Mouse (Mus musculus) liver, embryonic 12.5 days (tissue): Measurements from ENCODE around the gene Txndc17. TPM values are rescaled to one million over a fixed set of nuclear protein-coding genes. Genes with fewer than 3 reads are reported as not detected.
A peak's percentile ranks its signal among the peaks of the same experiment; 100 is the strongest.

Experiments
- ATAC-seq: fragments of 200-750 bp; cut with Nextera tagmentation; 2 replicates; pipeline ENCODE4 v1.8.0; 2017; ENCODE audit warnings: moderate number of reproducible peaks, mild to moderate bottlenecking, moderate library complexity
- H3K27ac ChIP-seq: fragments of 300-500 bp; sonication (generic); 2 replicates; pipeline ENCODE4 v1.5.1; 2016; ENCODE audit warnings: mild to moderate bottlenecking
- H3K27me3 ChIP-seq: fragments of 300-500 bp; sonication (generic); replicated peaks from 2 replicates; pipeline ENCODE4 v1.6.1; 2016; ENCODE audit warnings: mild to moderate bottlenecking, moderate library complexity
- H3K36me3 ChIP-seq: fragments of 300-500 bp; sonication (generic); 2 replicates; pipeline ENCODE4 v1.6.1; 2016; ENCODE audit warnings: mild to moderate bottlenecking, moderate library complexity
- H3K4me1 ChIP-seq: fragments of 300-500 bp; sonication (generic); 2 replicates; pipeline ENCODE4 v1.6.1; 2016
- H3K4me2 ChIP-seq: fragments of 300-500 bp; sonication (generic); 2 replicates; pipeline ENCODE4 v1.6.1; 2016; ENCODE audit warnings: mild to moderate bottlenecking, moderate library complexity
- H3K4me3 ChIP-seq: fragments of 300-500 bp; sonication (generic); 2 replicates; pipeline ENCODE4 v1.5.1; 2016; ENCODE audit warnings: mild to moderate bottlenecking, moderate library complexity
- H3K9ac ChIP-seq: fragments of 300-500 bp; sonication (generic); 2 replicates; pipeline ENCODE4 v1.6.1; 2016; ENCODE audit warnings: mild to moderate bottlenecking, moderate library complexity
- H3K9me3 ChIP-seq: fragments of 300-500 bp; sonication (generic); replicated peaks from 2 replicates; pipeline ENCODE4 v1.6.1; 2016; ENCODE audit warnings: mild to moderate bottlenecking, moderate library complexity
- WGBS: fragments of 180-500 bp; shearing (Covaris S2); methylation state at CpG from one replicate; pipeline ENCODE4 v1.1.7; 2016; ENCODE audit not compliant: insufficient replicate concordance; 5-methylcytosine and 5-hydroxymethylcytosine counted together
- polyA plus RNA-seq: library from polyadenylated mRNA; unstranded; fragments of >200 nt; fragmentation: Nextera tagmentation; extraction: Ambion mirVana; gene quantifications from 2 replicates; pipeline ENCODE4 v1.2.1, GENCODE M21; 2016

The Txndc17 gene
- polyA plus RNA-seq, 1 experiment from 2014 or later: 95.4 TPM

DNA sequence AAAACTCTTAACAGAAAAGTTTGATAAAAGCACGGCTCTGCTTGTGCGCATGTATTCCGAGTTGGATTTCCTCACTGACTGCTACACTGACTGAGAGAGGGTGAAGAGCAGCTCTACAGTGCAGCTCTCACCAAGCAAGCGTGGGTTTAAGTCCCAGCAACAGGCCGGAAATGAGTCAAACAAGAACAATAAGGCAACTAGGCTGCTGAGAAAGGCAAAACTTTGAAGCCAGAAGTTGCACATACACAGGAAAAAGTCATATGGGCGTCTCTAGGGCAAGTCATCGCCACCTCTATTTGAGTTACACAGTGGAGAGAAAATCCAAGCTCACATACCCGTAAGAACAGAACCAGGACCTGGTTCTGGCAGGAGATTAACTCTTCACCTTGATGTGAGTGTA is 10.8 kb upstream of the Txndc17 start:
- Histone ChIP-seq H3K4me1 (no peaks in the 10 kb centered on the region), H3K4me2 (no peak overlapping the region), H3K36me3 (peaks cover 48% of the 10 kb centered on the region), H3K9me3 (no peaks in the 10 kb centered on the region), H3K9ac (no peak overlapping the region), H3K4me3 (no peak overlapping the region), H3K27ac (no peak overlapping the region), H3K27me3 (no peaks in the 10 kb centered on the region)
- WGBS: 81% methylated on average over 8 of the region's 8 CpGs
- ATAC-seq: no peak

DNA sequence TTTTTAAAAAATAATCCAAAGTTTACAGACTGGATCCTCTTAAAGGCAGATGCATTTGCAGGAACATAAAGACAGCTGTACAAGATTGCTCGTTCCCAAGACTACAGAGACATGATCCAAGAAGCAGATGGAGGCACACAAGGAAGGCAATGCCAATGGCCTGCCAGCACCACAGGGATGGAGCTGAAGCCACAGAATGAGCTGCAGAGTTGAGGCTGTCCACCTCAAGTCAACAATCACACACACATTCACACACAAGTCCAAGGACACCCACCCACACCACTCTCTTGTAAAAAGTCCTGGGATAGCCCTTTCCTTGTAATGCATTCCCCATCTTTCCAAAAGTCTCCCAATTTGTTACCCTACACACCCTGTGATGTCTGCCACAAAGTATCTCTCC is 3.9 kb upstream of the Txndc17 start:
- no peaks in the 10 kb centered on the region for H3K27me3 ChIP-seq
- WGBS: 76% methylated on average over 1 of the region's 1 CpGs
- H3K4me1 ChIP-seq: peaks cover 30% of the 10 kb centered on the region
- no peak overlapping the region for H3K9ac ChIP-seq
- H3K4me3 ChIP-seq: no peak overlapping the region
- no peaks in the 10 kb centered on the region for H3K9me3 ChIP-seq
- H3K36me3 ChIP-seq: peaks cover 24% of the 10 kb centered on the region
- H3K27ac ChIP-seq: no peak overlapping the region
- ATAC-seq: no peak
- H3K4me2 ChIP-seq: no peak overlapping the region

DNA sequence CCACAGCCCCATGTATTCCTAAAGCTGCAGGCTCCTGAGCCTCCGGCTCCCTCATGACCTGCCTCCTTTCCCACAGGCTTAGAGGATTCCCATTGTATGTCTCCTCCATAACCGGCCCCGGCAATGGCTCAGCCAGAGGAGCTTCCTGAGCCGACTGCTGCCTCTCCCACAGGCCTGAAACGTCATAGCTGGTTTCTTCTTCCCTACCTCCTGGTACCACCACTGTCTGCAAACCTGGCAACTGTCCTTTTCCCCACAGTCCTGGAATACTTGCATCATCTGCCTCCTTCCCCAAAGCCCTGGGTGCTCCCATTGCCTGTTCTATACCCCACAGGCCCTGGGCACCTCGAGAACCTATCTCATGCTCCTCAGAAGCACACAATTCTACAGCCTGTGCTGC is 2.1 kb upstream of the Txndc17 start:
- peak overlapping the region; percentile 88; the same call in 1 of the 2 replicates for H3K4me2 ChIP-seq

DNA sequence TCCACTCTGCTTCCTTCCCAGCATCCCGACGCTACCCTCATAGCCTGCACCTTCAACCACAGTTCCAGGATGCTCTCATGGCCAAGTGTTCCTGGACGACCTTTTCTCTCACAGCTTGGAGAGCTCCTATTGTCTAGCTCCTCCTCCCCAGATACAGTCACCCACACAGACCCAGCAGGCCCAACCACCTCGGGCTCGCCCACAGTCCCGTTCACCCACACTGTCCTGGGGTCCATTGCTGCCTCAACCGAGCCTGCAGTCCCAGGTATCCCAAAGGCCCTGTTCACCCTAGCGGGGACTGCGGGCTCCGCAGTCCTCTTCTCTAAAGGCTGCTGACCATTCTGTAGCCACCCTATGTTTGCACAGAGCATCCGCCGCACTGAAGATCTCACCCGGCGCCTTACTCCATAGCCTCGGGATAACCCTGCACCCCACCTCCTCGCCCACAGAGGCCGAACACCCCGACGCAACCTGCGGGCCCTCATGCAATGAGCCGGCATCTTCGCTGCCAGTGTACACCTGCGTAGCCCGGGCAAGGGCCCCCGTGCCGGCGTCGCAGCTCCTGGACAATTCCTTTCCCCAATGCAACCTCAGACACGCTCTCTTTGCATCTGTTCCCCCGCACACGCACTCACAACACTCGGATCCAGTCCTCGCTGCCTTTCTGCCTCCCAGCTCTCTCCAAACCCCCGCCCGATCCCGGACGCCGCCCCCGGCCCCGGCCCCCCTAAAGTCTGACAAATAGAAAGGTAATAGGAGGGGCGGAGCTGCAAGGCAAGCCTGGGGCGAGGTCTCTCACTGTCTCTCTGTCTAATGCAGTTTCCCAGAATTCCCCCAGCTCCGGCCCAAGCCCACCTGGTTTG is 775 bp upstream of the Txndc17 start, which contains the start of gene Gm43951:
Gene Gm43951 (minus strand): TSS at position 500 of the 863 bp plus-strand sequence.
- peaks cover 34% of the 10 kb centered on the region for H3K36me3 ChIP-seq
- peak within 1 kb of the TSS; percentile 88 for H3K4me2 ChIP-seq
- 3% methylated on average over 43 of the region's 43 CpGs for WGBS
- H3K27ac ChIP-seq: peak within 1 kb of the TSS; percentile 59
- peak; percentile 44 for ATAC-seq
- H3K4me3 ChIP-seq: peak within 1 kb of the TSS; percentile 94
- H3K9ac ChIP-seq: peak within 1 kb of the TSS; percentile 86
- no peaks in the 10 kb centered on the region for H3K27me3 ChIP-seq
- H3K4me1 ChIP-seq: peaks cover 34% of the 10 kb centered on the region
- H3K9me3 ChIP-seq: no peaks in the 10 kb centered on the region

More for the DNA sequence above, 2.1 kb upstream of the Txndc17 start:
- no peaks in the 10 kb centered on the region for H3K27me3 ChIP-seq
- no peak overlapping the region for H3K9ac ChIP-seq
- peaks cover 28% of the 10 kb centered on the region for H3K36me3 ChIP-seq
- H3K4me1 ChIP-seq: peaks cover 34% of the 10 kb centered on the region
- H3K27ac ChIP-seq: no peak overlapping the region
- no peak for ATAC-seq
- WGBS: 82% methylated on average over 6 of the region's 6 CpGs
- no peaks in the 10 kb centered on the region for H3K9me3 ChIP-seq
- no peak overlapping the region for H3K4me3 ChIP-seq

DNA sequence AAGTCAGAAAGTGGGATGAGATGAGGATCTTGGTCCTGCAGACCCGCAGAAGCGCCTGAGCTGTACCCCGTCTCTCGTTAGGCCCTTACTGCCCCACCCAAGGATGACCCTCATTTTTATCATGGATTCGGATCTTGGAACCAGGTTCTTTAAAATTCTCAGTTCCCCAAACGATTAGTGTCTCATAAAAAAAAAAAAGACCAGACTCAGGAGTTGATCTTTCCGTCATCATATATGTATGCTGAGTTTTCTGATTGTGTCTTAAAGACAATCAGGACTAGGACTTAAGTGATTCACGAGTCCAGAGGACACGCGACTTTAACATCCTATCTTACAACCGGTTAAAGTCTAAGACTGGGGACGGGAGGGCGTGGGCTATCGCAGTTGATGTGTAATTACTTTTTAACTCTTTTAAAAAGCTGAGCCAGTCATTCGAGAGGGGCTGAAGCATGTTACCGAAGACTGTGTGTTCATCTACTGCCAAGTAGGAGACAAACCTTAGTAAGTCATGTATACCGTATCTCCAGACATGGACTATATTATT is 559 bp downstream of the Txndc17 start:
- WGBS: 11% methylated on average over 17 of the region's 17 CpGs
- peak overlapping the region; percentile 94 for H3K4me3 ChIP-seq
- H3K4me1 ChIP-seq: peaks cover 34% of the 10 kb centered on the region
- no peaks in the 10 kb centered on the region for H3K9me3 ChIP-seq
- ATAC-seq: no peak
- H3K27ac ChIP-seq: peak overlapping the region; percentile 59
- H3K27me3 ChIP-seq: no peaks in the 10 kb centered on the region
- H3K36me3 ChIP-seq: peaks cover 38% of the 10 kb centered on the region
- peak overlapping the region; percentile 88 for H3K4me2 ChIP-seq
- H3K9ac ChIP-seq: peak overlapping the region; percentile 86

DNA sequence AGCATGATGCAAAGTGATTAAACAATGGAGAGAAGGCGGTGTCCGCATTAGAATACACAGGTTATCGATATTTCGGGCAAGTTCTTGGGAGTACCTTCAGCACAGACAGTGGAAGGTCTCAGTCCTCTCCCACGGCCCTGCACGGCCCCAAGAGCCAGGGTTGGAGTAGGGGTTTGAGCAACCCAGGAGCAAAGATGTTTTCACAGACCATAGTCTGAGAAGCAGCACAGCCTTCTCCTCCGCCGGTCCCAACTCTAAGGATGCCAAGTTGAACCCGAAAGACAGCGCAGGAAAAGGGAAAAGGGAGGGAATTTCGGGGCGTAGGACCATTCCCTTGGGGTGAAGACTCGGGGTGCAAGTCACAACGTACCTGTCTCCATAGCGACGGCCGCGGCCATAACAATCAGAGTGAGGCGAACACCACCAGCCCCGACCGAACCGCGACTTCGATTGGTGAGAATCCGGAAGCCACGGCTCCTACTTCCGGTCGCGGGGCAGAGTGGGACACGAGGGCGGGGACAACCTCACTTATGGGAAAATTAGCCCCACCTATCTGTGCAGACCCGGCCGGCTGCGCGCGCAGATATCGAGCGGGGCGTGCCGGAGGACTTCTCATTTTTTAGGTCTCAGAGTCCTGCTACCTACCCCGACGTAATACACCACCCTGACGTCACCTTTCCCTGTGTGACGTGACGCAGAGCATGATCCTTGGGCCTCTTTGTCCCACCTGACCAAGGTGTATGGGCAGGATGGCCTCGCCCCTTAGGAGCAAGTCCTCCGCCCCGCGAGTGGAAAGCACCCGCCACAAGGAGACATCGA is 7.5 kb downstream of the Txndc17 start:
- under 1% methylated on average over 51 of the region's 51 CpGs for WGBS
- H3K4me1 ChIP-seq: peaks cover 15% of the 10 kb centered on the region
- peak overlapping the region; percentile 71 for H3K27ac ChIP-seq
- no peaks in the 10 kb centered on the region for H3K9me3 ChIP-seq
- peak overlapping the region; percentile 98 for H3K4me2 ChIP-seq
- ATAC-seq: peak; percentile 97
- H3K27me3 ChIP-seq: no peaks in the 10 kb centered on the region
- H3K36me3 ChIP-seq: peaks cover 30% of the 10 kb centered on the region
- H3K4me3 ChIP-seq: peak overlapping the region; percentile 91
- H3K9ac ChIP-seq: peak overlapping the region; percentile 80

DNA sequence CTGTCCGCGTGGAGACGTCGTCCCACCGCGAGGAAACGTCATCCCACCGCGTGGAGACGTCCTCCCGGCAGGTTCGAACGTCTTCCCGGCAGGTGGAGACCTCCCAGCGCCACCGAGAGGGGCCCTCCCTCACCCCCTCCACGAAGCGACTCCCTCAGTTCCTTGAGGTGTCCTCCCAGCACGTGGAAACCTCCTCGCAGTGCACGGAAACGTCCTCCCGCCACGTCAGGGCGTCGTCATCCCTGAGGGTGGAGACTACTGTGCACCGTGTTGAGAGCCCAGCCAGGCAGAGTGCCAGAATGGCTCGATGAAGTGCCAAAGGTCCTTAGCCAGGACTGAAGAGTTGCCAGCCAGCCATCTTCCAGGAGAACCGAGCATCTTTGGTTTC is 8.1 kb downstream of the Txndc17 start, which contains the start of gene Med31:
Gene Med31 (minus strand): TSS at position 183 of the 388 bp plus-strand sequence.
- H3K9me3 ChIP-seq: no peaks in the 10 kb centered on the region
- ATAC-seq: peak; percentile 71
- peaks cover 15% of the 10 kb centered on the region for H3K4me1 ChIP-seq
- H3K4me2 ChIP-seq: peak within 1 kb of the TSS; percentile 98
- peak within 1 kb of the TSS; percentile 80 for H3K9ac ChIP-seq
- WGBS: 4% methylated on average over 29 of the region's 29 CpGs
- peak within 1 kb of the TSS; percentile 71 for H3K27ac ChIP-seq
- H3K27me3 ChIP-seq: no peaks in the 10 kb centered on the region
- peak within 1 kb of the TSS; percentile 91 for H3K4me3 ChIP-seq
- peaks cover 24% of the 10 kb centered on the region for H3K36me3 ChIP-seq

DNA sequence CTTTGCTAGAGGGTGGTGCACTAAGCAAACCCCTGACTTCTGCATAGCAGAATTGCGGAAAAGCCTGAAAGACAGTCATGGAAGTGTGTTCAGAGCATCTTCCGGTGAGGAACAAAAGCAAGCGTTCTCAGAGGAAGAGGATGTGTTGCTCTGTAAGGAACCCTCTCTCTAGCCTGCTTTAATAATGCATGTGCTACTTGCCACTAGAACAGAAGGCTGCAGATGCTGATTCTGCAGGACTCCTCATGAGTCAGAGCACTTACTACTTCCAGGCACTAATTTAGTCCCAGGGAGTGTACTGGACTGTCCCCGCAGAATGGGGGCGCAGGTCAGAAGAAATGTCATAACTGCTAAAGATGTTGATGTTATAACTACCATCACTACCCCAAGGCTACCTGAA is 9.8 kb downstream of the Txndc17 start:
- Histone ChIP-seq H3K9me3 (no peaks in the 10 kb centered on the region), H3K9ac (no peak overlapping the region), H3K4me3 (no peak overlapping the region), H3K36me3 (peaks cover 6% of the 10 kb centered on the region), H3K4me2 (no peak overlapping the region), H3K4me1 (peaks cover 15% of the 10 kb centered on the region), H3K27me3 (no peaks in the 10 kb centered on the region), H3K27ac (no peak overlapping the region)
- ATAC-seq: no peak
- 77% methylated on average over 5 of the region's 5 CpGs for WGBS

DNA sequence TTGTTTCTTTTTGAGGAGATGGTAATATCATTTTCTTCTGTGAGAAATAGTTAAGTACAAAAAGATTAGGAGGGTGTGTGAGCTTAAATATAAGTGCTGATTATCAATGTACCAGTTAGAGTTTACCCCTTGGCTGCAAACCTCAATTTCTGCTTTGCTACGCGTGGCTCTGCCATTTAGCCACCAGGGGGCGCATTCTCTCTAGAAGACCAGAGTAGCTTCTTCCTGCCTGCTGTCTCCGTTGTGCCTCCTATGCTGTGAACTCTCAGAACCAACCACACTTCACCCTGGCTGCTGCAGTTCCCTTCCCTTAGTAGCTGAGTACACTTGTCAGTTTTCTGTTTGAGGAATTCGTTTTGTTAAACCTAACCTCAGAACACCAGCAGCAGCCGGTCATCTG is 13.9 kb downstream of the Txndc17 start:
- WGBS: 14% methylated on average over 6 of the region's 6 CpGs
- Histone ChIP-seq H3K9ac (no peak overlapping the region), H3K4me2 (no peak overlapping the region), H3K9me3 (no peaks in the 10 kb centered on the region), H3K4me1 (0 out of 2 replicates have a peak, but pooled peaks cover under 1% of the 10 kb centered on the region), H3K4me3 (no peak overlapping the region), H3K27ac (no peak overlapping the region), H3K27me3 (no peaks in the 10 kb centered on the region), H3K36me3 (no peaks in the 10 kb centered on the region)
- peak; percentile 32; the same call in 1 of the 2 replicates for ATAC-seq

DNA sequence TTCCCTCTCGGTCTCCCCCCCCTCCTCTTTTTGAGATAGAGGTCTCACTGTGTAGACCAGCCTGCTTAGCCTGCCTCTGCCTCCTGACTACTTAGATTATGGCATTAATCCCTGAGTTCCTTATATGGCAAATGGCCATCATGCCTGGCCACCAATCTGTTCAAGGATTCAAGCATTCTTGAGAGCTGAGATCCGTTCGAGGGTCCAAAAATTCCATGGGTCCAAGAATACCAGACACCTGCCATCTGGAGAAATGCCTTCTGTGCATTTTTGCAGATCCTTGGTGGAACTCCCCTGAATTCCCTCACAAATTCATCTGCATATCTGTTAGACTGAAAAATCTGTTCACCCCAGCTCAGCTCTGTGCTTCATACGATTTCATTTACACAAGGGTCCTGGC is 16.1 kb downstream of the Txndc17 start:
- Histone ChIP-seq H3K9me3 (no peaks in the 10 kb centered on the region), H3K36me3 (no peaks in the 10 kb centered on the region), H3K4me1 (no peaks in the 10 kb centered on the region), H3K9ac (no peak overlapping the region), H3K4me2 (no peak overlapping the region), H3K27me3 (peaks cover 7% of the 10 kb centered on the region; the same call in 1 of the 2 replicates), H3K27ac (no peak overlapping the region), H3K4me3 (no peak overlapping the region)
- 62% methylated on average over 4 of the region's 4 CpGs for WGBS
- ATAC-seq: no peak

DNA sequence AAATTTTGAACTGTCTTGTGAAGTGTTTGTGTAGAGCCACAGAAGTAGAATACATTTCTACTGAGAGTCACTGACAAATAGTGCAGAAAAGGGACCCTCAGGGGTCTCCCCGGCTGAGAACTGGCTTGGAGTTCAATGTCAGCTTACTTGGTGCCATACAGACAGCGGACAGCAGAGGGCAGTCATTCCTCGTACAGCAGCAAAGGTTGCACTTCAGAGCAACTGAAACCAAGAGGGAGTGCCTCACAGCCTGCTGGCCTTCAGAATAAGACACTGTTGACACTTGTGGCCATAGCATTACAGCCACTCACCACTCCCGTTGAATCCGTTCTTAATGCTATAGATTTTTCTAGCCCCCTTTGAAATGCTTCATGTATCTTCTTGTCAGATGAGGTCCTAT is 17.5 kb downstream of the Txndc17 start:
- Histone ChIP-seq H3K9me3 (no peaks in the 10 kb centered on the region), H3K4me1 (no peaks in the 10 kb centered on the region), H3K4me3 (no peak overlapping the region), H3K27ac (no peak overlapping the region), H3K36me3 (no peaks in the 10 kb centered on the region), H3K9ac (no peak overlapping the region), H3K27me3 (peaks cover 11% of the 10 kb centered on the region; the same call in 1 of the 2 replicates), H3K4me2 (no peak overlapping the region)
- no peak for ATAC-seq
- 17% methylated on average over 5 of the region's 5 CpGs for WGBS
